Comparison of ENCODE assay signal across 33 mouse cellular contexts in the genomic region with DNA sequence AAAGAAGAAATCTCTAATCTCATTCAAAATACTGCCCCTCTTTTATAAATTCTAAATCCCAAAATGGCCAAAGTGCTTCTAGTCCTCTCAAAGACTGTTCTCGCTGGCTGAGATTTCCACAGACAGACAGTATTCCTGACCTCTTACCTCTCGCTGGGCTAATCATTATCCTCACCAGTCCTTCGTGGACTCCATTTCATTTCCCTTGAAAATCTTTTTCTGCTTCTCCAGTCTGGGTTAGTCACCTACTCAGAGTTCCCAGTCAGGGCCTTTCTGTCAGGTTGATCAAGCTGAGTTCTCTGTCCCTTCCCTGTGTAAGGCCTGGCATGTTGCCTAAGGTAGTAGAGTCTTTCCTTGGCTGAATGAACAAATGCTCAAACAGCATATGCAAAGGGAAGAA. TPM values are rescaled to one million over a fixed set of nuclear protein-coding genes. Genes with fewer than 3 reads are reported as not detected.
DNase-seq lines count a peak whose midpoint lies in the region; TF ChIP-seq lines count a peak whose summit lies in the region.
"Had no signal": no experiment of that assay in that cellular context is flagged by ENCODE, and none has a peak within 500 bp of the region (broad histone marks: within the 10 kb centered on the region; RNA-seq: fewer than 3 reads in every experiment).

No protein-coding gene starts in this region.

- H3K27me3 ChIP-seq in testis, adult 2 months (ENCODE audit: control insufficient read depth, insufficient read depth, low read length) = no peaks in the 10 kb centered on the region
- H3K27me3 ChIP-seq: hindbrain, embryonic 12.5 days; limb, embryonic 13.5 days; neural tube, embryonic 15.5 days; stomach, embryonic 15.5 days had no signal

- H3K27ac ChIP-seq in testis, adult 2 months (ENCODE audit: control insufficient read depth, insufficient read depth, low read depth, low read length) = no peak overlapping the region

- peak; percentile 10 for DNase-seq in cerebellum, adult 11-12 months
- no peak for DNase-seq in cerebellum, adult 18-20 months
- DNase-seq in kidney, adult 18-20 months = peak; percentile 27
- no peak for DNase-seq in kidney, postnatal 4 days
- no peak for DNase-seq in testis, postnatal 10 days (ENCODE audit: low spot score)
- DNase-seq in frontal cortex, postnatal 14 days (ENCODE audit: low spot score in 2 of 2) = no peak
- no peak for DNase-seq in adrenal gland, postnatal 10 days
- DNase-seq: adrenal gland, postnatal 25 days; gastrocnemius, postnatal 14 days; layer of hippocampus, adult 9-11 months; lung, postnatal 4 days had no signal

- no peak for TF ChIP-seq POLR2A in testis, adult 2 months (IDR thresholded peaks at IDR 0.05; ENCODE audit: control insufficient read depth, low read depth, low read length)

- H3K4me1 ChIP-seq in testis, adult 2 months (ENCODE audit: control insufficient read depth, insufficient read depth, low read length) = peaks cover 3% of the 10 kb centered on the region; the same call in 1 of the 2 replicates

- peak overlapping the region; percentile 29; the same call in 1 of the 2 replicates for H3K4me3 ChIP-seq in testis, adult 2 months (ENCODE audit: control insufficient read depth, low read depth, low read length)

- H3K36me3 ChIP-seq in testis, adult 2 months (ENCODE audit: control insufficient read depth, insufficient read depth, low read length) = no peaks in the 10 kb centered on the region
- H3K36me3 ChIP-seq: neural tube, embryonic 15.5 days; stomach, embryonic 15.5 days had no signal

- TF ChIP-seq CTCF in testis, adult 2 months (IDR thresholded peaks at IDR 0.05; ENCODE audit: control insufficient read depth, insufficient read depth, insufficient replicate concordance, low read depth, low read length) = no peak

RNA-seq across cellular contexts. Expression of a gene that starts 7.1 kb away (rescaled TPM):
- polyA plus RNA-seq in testis, adult 2 months (2012; rRNA removed) = 43.0 and 44.2 TPM in 2 replicates
- 100 to 1,000 TPM; 115 to 119 TPM for total RNA-seq in adrenal gland, postnatal 10 days (2021)

RNA-seq across cellular contexts. Expression of a gene that starts 53.6 kb away (rescaled TPM):
- polyA plus RNA-seq in testis, adult 2 months (2012; rRNA removed) = 20.0 and 26.3 TPM in 2 replicates
- not detected for total RNA-seq in adrenal gland, postnatal 10 days (2021)
- total RNA-seq: adrenal gland, postnatal 25 days; common myeloid progenitor, adult 5-6 weeks; gastrocnemius, postnatal 14 days; heart, adult 8-10 months; heart, postnatal 25 days; left cerebral cortex, adult 18-20 months; left cerebral cortex, postnatal 25 days; megakaryocyte-erythroid progenitor cell, adult 5-6 weeks had no signal
- polyA plus RNA-seq: brain, embryonic 14.5 days; embryonic facial prominence, embryonic 11.5 days; forebrain, embryonic 10.5 days; forebrain, embryonic 16.5 days; heart, embryonic 14.5 days; hindbrain, embryonic 12.5 days; large intestine, adult 2 months; limb, embryonic 13.5 days; liver, embryonic 16.5 days; lung, embryonic 16.5 days; midbrain, embryonic 16.5 days; neural tube, embryonic 15.5 days; stomach, embryonic 15.5 days; thymus, postnatal 0 days; urinary bladder, adult 2 months had no signal

Comparison
In these comparisons a context has a peak if more than half of its experiments do, and no peak if none do; other contexts are left out.
1. DNase-seq: peak in cerebellum, adult 11-12 months (single experiment) and kidney, adult 18-20 months (single experiment); none in cerebellum, adult 18-20 months (0 of 2), kidney, postnatal 4 days (0 of 2), testis, postnatal 10 days (single experiment), frontal cortex, postnatal 14 days (0 of 2) and adrenal gland, postnatal 10 days (single experiment).